Mouse (Mus musculus) heart, embryonic 15.5 days (tissue): ENCODE measurements at regions not wholly inside any gene's neighbourhood (a gene's known extent, or its start where the extent isn't known, plus 50 kb on each side); places are given as distances from the start of the nearest gene placed in this dataset.

Experiments
- ATAC-seq: fragments of 200-750 bp; cut with Nextera tagmentation; replicated peaks from 2 replicates; pipeline ENCODE4 v1.8.0; 2017; ENCODE audit warnings: low read depth, moderate TSS enrichment; ENCODE audit not compliant: insufficient number of reproducible peaks, insufficient read depth, low FRiP score
- H3K27ac ChIP-seq: fragments of 300-500 bp; sonication (generic); 2 replicates; pipeline ENCODE4 v1.5.1; 2015; ENCODE audit warnings: mild to moderate bottlenecking, inconsistent platforms
- H3K27me3 ChIP-seq: fragments of 300-500 bp; sonication (generic); 2 replicates; pipeline ENCODE4 v1.6.1; 2015; ENCODE audit warnings: inconsistent platforms
- H3K36me3 ChIP-seq: fragments of 300-500 bp; sonication (generic); 2 replicates; pipeline ENCODE4 v1.6.1; 2015; ENCODE audit warnings: mild to moderate bottlenecking, inconsistent platforms
- H3K4me1 ChIP-seq: fragments of 300-500 bp; sonication (generic); replicated peaks from 2 replicates; pipeline ENCODE4 v1.6.1; 2015; ENCODE audit warnings: inconsistent platforms
- H3K4me2 ChIP-seq: fragments of 300-500 bp; sonication (generic); 2 replicates; pipeline ENCODE4 v1.6.1; 2015; ENCODE audit warnings: inconsistent platforms, mild to moderate bottlenecking, moderate library complexity
- H3K4me3 ChIP-seq: fragments of 300-500 bp; sonication (generic); 2 replicates; pipeline ENCODE4 v1.5.1; 2015; ENCODE audit warnings: mild to moderate bottlenecking, inconsistent platforms
- H3K9ac ChIP-seq: fragments of 300-500 bp; sonication (generic); 2 replicates; pipeline ENCODE4 v1.6.1; 2015; ENCODE audit warnings: mild to moderate bottlenecking, inconsistent platforms
- H3K9me3 ChIP-seq: fragments of 300-500 bp; sonication (generic); replicated peaks from 2 replicates; pipeline ENCODE4 v1.6.1; 2016; ENCODE audit warnings: inconsistent platforms
- WGBS: fragments of 180-500 bp; shearing (Covaris S2); methylation state at CpG from one replicate; pipeline ENCODE4 v1.1.7; 2015; ENCODE audit warnings: mixed read lengths; 5-methylcytosine and 5-hydroxymethylcytosine counted together

- Histone ChIP-seq H3K9ac (no peak overlapping the region), H3K36me3 (no peaks in the 10 kb centered on the region), H3K4me1 (peaks cover 7% of the 10 kb centered on the region; the same call in 1 of the 2 replicates), H3K4me3 (no peak overlapping the region), H3K27ac (no peak overlapping the region), H3K27me3 (no peaks in the 10 kb centered on the region), H3K9me3 (no peaks in the 10 kb centered on the region), H3K4me2 (no peak overlapping the region)
- ATAC-seq, result no peak
- 68% methylated on average over 3 of the region's 3 CpGs for WGBS
Observed at GRCm38 (mm10) chr6:117518939-117519338, 322.0 kb upstream of the Zfp637 start.

GRCm38 (mm10) chr6:117519466-117519865, 321.5 kb upstream of the Zfp637 start:
- Histone ChIP-seq H3K9ac (no peak overlapping the region), H3K4me2 (no peak overlapping the region), H3K4me1 (peaks cover 6% of the 10 kb centered on the region; the same call in 1 of the 2 replicates), H3K27me3 (no peaks in the 10 kb centered on the region), H3K36me3 (no peaks in the 10 kb centered on the region), H3K4me3 (no peak overlapping the region), H3K27ac (no peak overlapping the region), H3K9me3 (no peaks in the 10 kb centered on the region)
- WGBS, result 100% methylated on average over 1 of the region's 1 CpGs
- no peak for ATAC-seq

- WGBS, result 27% methylated on average over 22 of the region's 22 CpGs
- H3K4me3 ChIP-seq, result no peak overlapping the region
- H3K36me3 ChIP-seq, result no peaks in the 10 kb centered on the region
- H3K9ac ChIP-seq, result no peak overlapping the region
- H3K4me1 ChIP-seq, result peaks cover 10% of the 10 kb centered on the region
- no peaks in the 10 kb centered on the region for H3K9me3 ChIP-seq
- peak overlapping the region; percentile 34 for H3K4me2 ChIP-seq
- H3K27ac ChIP-seq, result no peak overlapping the region
- ATAC-seq, result peak; percentile 69; the same call in 1 of the 2 replicates
- H3K27me3 ChIP-seq, result no peaks in the 10 kb centered on the region; the same call in 1 of the 2 replicates
Observed at GRCm38 (mm10) chr6:117526161-117526935, 314.6 kb upstream of the Zfp637 start.

DNA sequence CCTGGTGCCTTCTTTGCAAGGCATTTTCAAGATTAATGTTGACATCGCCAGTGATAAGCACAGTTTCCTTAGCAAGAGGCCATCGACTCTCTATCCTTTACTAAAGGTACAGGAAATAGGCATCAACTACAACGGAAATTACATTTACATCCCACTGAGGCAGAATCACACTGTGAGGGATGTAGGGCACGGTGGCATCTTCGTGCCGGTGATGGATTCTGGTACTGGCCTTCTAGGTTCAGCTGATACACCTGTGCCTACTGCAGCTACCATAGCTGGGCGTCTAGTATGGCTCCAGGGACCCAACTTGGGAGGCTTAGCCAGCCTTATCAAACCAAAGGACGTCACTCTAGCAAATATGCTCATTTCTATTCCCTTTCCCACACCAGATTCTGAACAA, 313.5 kb upstream of the Zfp637 start:
- ATAC-seq, result no peak

GRCm38 (mm10) chr6:117534149-117534548, 306.8 kb upstream of the Zfp637 start:
- no peak overlapping the region for H3K4me3 ChIP-seq
- H3K27ac ChIP-seq, result no peak overlapping the region
- no peak overlapping the region for H3K4me2 ChIP-seq
- no peak for ATAC-seq
- no peaks in the 10 kb centered on the region for H3K9me3 ChIP-seq
- no peaks in the 10 kb centered on the region for H3K4me1 ChIP-seq
- H3K36me3 ChIP-seq, result no peaks in the 10 kb centered on the region
- no peak overlapping the region for H3K9ac ChIP-seq
- peaks cover 4% of the 10 kb centered on the region for H3K27me3 ChIP-seq
- 55% methylated on average over 2 of the region's 2 CpGs for WGBS

More for the DNA sequence above, 313.5 kb upstream of the Zfp637 start:
- Histone ChIP-seq H3K9me3 (no peaks in the 10 kb centered on the region), H3K4me1 (peaks cover 10% of the 10 kb centered on the region), H3K4me3 (no peak overlapping the region), H3K27ac (no peak overlapping the region), H3K9ac (no peak overlapping the region), H3K4me2 (no peak overlapping the region), H3K27me3 (no peaks in the 10 kb centered on the region; the same call in 1 of the 2 replicates), H3K36me3 (no peaks in the 10 kb centered on the region)
- WGBS, result 72% methylated on average over 8 of the region's 8 CpGs

- H3K4me2 ChIP-seq, result no peak overlapping the region
- no peak overlapping the region for H3K9ac ChIP-seq
- no peak for ATAC-seq
- 67% methylated on average over 9 of the region's 9 CpGs for WGBS
- H3K4me3 ChIP-seq, result no peak overlapping the region
- H3K36me3 ChIP-seq, result no peaks in the 10 kb centered on the region
- H3K9me3 ChIP-seq, result no peaks in the 10 kb centered on the region
- H3K27ac ChIP-seq, result no peak overlapping the region
- H3K4me1 ChIP-seq, result no peaks in the 10 kb centered on the region
- peaks cover 4% of the 10 kb centered on the region for H3K27me3 ChIP-seq
Observed at GRCm38 (mm10) chr6:117534991-117535390, 306.0 kb upstream of the Zfp637 start.

DNA sequence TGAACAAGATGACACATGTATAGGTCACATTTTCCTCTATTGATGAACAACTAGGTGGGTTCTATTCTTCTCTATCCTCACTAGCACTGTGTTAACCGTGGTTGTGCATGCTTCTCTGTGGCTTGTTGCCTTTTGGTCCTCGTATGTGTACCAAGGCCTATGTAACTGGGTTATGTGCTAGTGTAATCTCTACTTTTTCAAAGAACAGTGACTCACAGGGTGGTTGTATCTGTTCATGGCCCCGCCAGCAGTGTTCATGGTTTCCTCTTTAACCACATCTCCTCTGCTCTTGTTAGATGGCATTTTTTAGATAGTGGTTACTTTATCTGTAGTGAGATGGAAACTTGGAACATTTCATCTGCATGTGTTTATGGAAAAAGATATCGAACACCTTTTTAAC, 304.9 kb upstream of the Zfp637 start:
- no peaks in the 10 kb centered on the region for H3K9me3 ChIP-seq
- WGBS, result 84% methylated on average over 4 of the region's 4 CpGs
- H3K36me3 ChIP-seq, result no peaks in the 10 kb centered on the region
- no peak overlapping the region for H3K4me3 ChIP-seq
- H3K27me3 ChIP-seq, result peaks cover 4% of the 10 kb centered on the region
- no peak overlapping the region for H3K27ac ChIP-seq
- ATAC-seq, result no peak
- no peak overlapping the region for H3K4me2 ChIP-seq
- no peak overlapping the region for H3K9ac ChIP-seq
- no peaks in the 10 kb centered on the region for H3K4me1 ChIP-seq

- H3K4me1 ChIP-seq, result no peaks in the 10 kb centered on the region
- H3K9me3 ChIP-seq, result no peaks in the 10 kb centered on the region
- H3K4me2 ChIP-seq, result no peak overlapping the region
- no peak for ATAC-seq
- WGBS, result 73% methylated on average over 3 of the region's 3 CpGs
- H3K27ac ChIP-seq, result no peak overlapping the region
- H3K36me3 ChIP-seq, result no peaks in the 10 kb centered on the region
- peaks cover 4% of the 10 kb centered on the region for H3K27me3 ChIP-seq
- H3K4me3 ChIP-seq, result no peak overlapping the region
- H3K9ac ChIP-seq, result no peak overlapping the region
Observed at GRCm38 (mm10) chr6:117542431-117542830, 298.5 kb upstream of the Zfp637 start.

DNA sequence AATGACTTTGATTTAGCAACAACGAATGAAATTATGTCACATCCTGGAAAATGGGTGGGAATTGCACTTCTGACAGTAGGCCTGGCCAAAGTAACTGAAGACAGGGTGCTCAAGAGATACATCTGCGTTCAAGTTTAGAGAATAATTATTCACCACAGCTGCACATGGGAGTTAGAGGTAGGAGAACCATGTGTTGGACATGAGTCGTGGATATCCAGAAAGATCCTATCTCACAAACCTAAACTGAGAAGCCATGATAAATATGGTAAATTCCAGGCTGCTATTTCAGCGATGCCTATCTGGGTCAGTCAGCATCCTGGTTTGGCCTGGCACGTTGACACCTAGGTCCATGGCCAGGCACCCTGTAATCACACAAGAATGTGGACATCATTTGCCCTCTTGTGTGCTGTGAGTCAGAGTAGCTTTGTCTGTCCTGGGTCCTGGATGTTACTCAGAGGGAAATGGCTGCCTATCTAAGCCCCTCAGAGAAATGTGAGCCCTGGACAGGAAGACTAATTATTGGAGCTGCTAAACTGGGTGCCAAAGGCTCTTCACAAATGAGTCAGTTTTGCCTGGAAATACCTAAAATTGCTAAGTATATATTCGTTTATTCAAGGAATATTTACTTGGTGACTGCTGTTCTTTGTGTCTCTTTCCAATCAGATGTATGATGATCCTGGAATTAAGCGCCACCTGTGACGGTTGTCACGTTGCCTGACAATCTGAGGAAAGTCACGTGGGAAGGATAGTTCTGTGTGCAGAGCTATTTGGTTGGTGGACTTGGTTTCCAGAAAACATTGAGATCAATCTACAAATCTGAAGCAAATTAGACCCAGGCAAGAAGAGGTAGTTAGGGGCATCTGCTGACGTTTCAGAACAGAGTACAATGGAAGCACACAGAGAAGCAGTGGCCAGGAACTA, 296.4 kb upstream of the Zfp637 start:
- Histone ChIP-seq H3K4me1 (no peaks in the 10 kb centered on the region), H3K9ac (no peak overlapping the region), H3K36me3 (no peaks in the 10 kb centered on the region), H3K27me3 (no peaks in the 10 kb centered on the region), H3K27ac (no peak overlapping the region), H3K4me3 (no peak overlapping the region), H3K4me2 (no peak overlapping the region), H3K9me3 (no peaks in the 10 kb centered on the region)
- WGBS, result 76% methylated on average over 11 of the region's 11 CpGs
- no peak for ATAC-seq

DNA sequence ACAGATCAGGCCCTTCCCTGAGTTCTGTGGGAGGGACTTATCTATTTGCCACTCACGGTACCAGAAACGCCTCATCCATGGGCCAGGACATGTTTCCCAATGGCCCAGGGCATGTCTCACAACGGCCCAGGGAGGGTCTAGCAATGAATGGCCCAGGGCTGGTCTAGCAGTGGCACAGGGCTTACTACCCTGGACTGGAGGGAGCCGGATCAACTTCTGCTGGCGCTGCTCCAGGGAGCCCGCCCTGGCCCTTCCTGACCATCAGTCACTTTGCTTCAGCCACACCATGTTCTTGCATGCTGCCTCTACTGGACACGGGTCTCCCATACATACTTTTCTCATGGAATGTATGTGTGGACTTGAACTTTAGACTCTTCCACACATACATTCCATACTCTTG, 290.1 kb upstream of the Zfp637 start:
- Histone ChIP-seq H3K4me1 (peaks cover 12% of the 10 kb centered on the region), H3K4me2 (no peak overlapping the region), H3K9ac (no peak overlapping the region), H3K4me3 (no peak overlapping the region), H3K9me3 (no peaks in the 10 kb centered on the region), H3K36me3 (no peaks in the 10 kb centered on the region), H3K27ac (no peak overlapping the region), H3K27me3 (no peaks in the 10 kb centered on the region)
- ATAC-seq, result no peak
- WGBS, result 92% methylated on average over 7 of the region's 7 CpGs

DNA sequence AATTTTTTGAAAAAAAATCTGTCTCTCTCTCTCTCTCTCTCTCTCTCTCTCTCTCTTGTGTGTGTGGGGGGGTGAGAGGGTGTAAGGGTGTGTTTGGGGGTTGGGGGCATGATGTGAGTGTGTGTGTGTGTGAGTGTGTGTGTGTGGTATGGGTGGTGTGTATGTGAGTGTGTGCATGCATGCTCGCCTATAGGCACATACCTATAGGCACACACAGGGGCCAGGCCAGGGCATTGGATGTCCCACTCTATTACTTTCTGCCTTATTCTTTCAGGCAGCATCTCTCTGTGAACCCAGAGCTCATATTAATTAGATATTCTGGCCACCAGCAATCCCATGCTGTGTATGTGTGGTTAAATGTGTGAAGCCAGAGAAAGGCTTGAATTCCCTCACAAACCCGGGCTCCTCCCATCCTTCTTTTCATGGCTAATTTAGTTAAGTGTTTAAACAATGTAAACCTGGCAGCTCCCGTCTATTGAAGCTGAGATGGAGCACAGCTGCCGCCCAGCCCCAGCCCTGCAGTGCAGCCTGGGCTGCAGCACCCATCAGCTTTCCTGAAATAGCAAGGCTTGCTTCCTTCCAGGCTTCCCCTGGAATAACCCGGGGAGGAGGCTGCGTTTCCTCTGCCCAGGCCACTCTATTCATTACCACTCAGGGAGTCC, 288.8 kb upstream of the Zfp637 start:
- Histone ChIP-seq H3K9me3 (no peaks in the 10 kb centered on the region), H3K27ac (peak overlapping the region; percentile 76), H3K36me3 (no peaks in the 10 kb centered on the region), H3K9ac (no peak overlapping the region), H3K27me3 (no peaks in the 10 kb centered on the region), H3K4me3 (no peak overlapping the region), H3K4me2 (no peak overlapping the region), H3K4me1 (peaks cover 12% of the 10 kb centered on the region)
- ATAC-seq, result peak; percentile 88
- 24% methylated on average over 6 of the region's 6 CpGs for WGBS
